Mouse (Mus musculus): ENCODE measurements around the gene Rassf2. TPM values are rescaled to one million over a fixed set of nuclear protein-coding genes. Genes with fewer than 3 reads are reported as not detected.

Gene Rassf2
- polyA plus RNA-seq, 1 experiment from 2014 or later = 15.2 TPM

GRCm38 (mm10) chr2:132020991-132021541 lies 9.0 kb downstream of the Rassf2 start:
- 36% methylated on average over 5 of the region's 5 CpGs for WGBS
- Histone ChIP-seq H3K27me3 (replicated peaks; ENCODE audit: insufficient read depth, low read length) (no peaks in the 10 kb centered on the region), H3K4me1 (ENCODE audit: insufficient read depth, low read depth, low read length) (peaks cover 10% of the 10 kb centered on the region; the same call in 1 of the 2 replicates), H3K4me2 (replicated peaks; ENCODE audit: low read depth, low read length) (peak overlapping the region; percentile 6; the same call in 1 of the 2 replicates), H3K9ac (replicated peaks; ENCODE audit: low read depth) (no peak overlapping the region), H3K4me3 (ENCODE audit: low read depth, low read length) (0 out of 2 replicates have a peak overlapping the region, but pooled peaks have one; percentile 6), H3K9me3 (ENCODE audit: low read length) (no peaks in the 10 kb centered on the region), H3K27ac (ENCODE audit: low read length) (peak overlapping the region; percentile 58), H3K36me3 (ENCODE audit: insufficient read depth, low read length) (no peaks in the 10 kb centered on the region)
- DNase-seq (ENCODE audit: low spot score) (peak; percentile 63), ATAC-seq (peak; percentile 73)
- TF ChIP-seq EP300 (IDR thresholded peaks at IDR 0.05) (0 out of 2 replicates have a peak, but pooled peaks have one; percentile 60), CTCF (IDR thresholded peaks at IDR 0.05) (no peak)

GRCm38 (mm10) chr2:132020420-132020819 lies 9.6 kb downstream of the Rassf2 start:
- Histone ChIP-seq H3K36me3 (ENCODE audit: insufficient read depth, low read length) (no peaks in the 10 kb centered on the region), H3K4me2 (replicated peaks; ENCODE audit: low read depth, low read length) (peak overlapping the region; percentile 6; the same call in 1 of the 2 replicates), H3K27ac (ENCODE audit: low read length) (peak overlapping the region; percentile 58), H3K9me3 (ENCODE audit: low read length) (no peaks in the 10 kb centered on the region), H3K4me1 (ENCODE audit: insufficient read depth, low read depth, low read length) (peaks cover 10% of the 10 kb centered on the region; the same call in 1 of the 2 replicates), H3K27me3 (replicated peaks; ENCODE audit: insufficient read depth, low read length) (no peaks in the 10 kb centered on the region), H3K9ac (replicated peaks; ENCODE audit: low read depth) (no peak overlapping the region), H3K4me3 (ENCODE audit: low read depth, low read length) (0 out of 2 replicates have a peak overlapping the region, but pooled peaks have one; percentile 6)
- peak; percentile 26; the same call in 1 of the 2 replicates for ATAC-seq
- TF ChIP-seq EP300 (IDR thresholded peaks at IDR 0.05) = no peak
- TF ChIP-seq CTCF (IDR thresholded peaks at IDR 0.05) = no peak
- 60% methylated on average over 7 of the region's 7 CpGs for WGBS
- DNase-seq (ENCODE audit: low spot score) = no peak

DNA sequence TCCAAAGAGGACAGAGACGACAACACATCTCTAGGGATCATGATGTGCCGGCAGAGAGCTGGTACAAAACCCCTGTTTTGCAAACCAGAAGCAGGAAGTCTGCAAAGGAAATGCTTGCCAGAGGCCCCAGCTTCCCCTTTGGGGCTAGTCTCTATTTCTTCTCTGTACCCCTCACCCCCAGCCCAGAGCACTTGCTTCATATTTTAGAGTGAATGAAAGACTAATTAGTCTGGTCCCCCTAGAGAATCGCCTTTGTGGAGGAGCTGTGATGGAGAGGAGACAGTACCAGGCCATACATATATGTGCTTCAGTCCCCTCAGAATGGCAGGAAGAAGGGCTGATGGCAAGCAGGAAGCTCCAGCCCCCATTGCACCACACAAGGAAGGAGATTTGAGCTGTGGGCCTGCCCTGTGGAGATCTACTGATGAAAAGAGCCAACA lies 10.7 kb downstream of the Rassf2 start:
- no peak overlapping the region for H3K4me2 ChIP-seq (replicated peaks; ENCODE audit: low read depth, low read length)
- TF ChIP-seq CTCF (IDR thresholded peaks at IDR 0.05) (no peak), EP300 (IDR thresholded peaks at IDR 0.05) (no peak)
- no peaks in the 10 kb centered on the region for H3K36me3 ChIP-seq (ENCODE audit: insufficient read depth, low read length)
- H3K4me3 ChIP-seq (ENCODE audit: low read depth, low read length) = no peak overlapping the region
- no peak overlapping the region for H3K27ac ChIP-seq (ENCODE audit: low read length)
- no peaks in the 10 kb centered on the region for H3K9me3 ChIP-seq (ENCODE audit: low read length)
- H3K4me1 ChIP-seq (ENCODE audit: insufficient read depth, low read depth, low read length) = peaks cover 10% of the 10 kb centered on the region; the same call in 1 of the 2 replicates
- 46% methylated on average over 3 of the region's 3 CpGs for WGBS
- H3K9ac ChIP-seq (replicated peaks; ENCODE audit: low read depth) = no peak overlapping the region
- DNase-seq (ENCODE audit: low spot score) = peak; percentile 49
- no peak; the same call in 1 of the 2 replicates for ATAC-seq
- no peaks in the 10 kb centered on the region for H3K27me3 ChIP-seq (replicated peaks; ENCODE audit: insufficient read depth, low read length)

- no peaks in the 10 kb centered on the region for H3K36me3 ChIP-seq (ENCODE audit: insufficient read depth, low read length)
- no peak overlapping the region for H3K9ac ChIP-seq (replicated peaks; ENCODE audit: low read depth)
- ATAC-seq = no peak
- H3K4me1 ChIP-seq (ENCODE audit: insufficient read depth, low read depth, low read length) = peaks cover 10% of the 10 kb centered on the region; the same call in 1 of the 2 replicates
- no peak for TF ChIP-seq CTCF (IDR thresholded peaks at IDR 0.05)
- TF ChIP-seq EP300 (IDR thresholded peaks at IDR 0.05) = no peak
- H3K27ac ChIP-seq (ENCODE audit: low read length) = no peak overlapping the region
- WGBS = 52% methylated on average over 4 of the region's 4 CpGs
- H3K9me3 ChIP-seq (ENCODE audit: low read length) = no peaks in the 10 kb centered on the region
- H3K27me3 ChIP-seq (replicated peaks; ENCODE audit: insufficient read depth, low read length) = no peaks in the 10 kb centered on the region
- no peak for DNase-seq (ENCODE audit: low spot score)
- no peak overlapping the region for H3K4me2 ChIP-seq (replicated peaks; ENCODE audit: low read depth, low read length)
- H3K4me3 ChIP-seq (ENCODE audit: low read depth, low read length) = no peak overlapping the region
Observed at GRCm38 (mm10) chr2:132018156-132018555, 11.9 kb downstream of the Rassf2 start.

DNA sequence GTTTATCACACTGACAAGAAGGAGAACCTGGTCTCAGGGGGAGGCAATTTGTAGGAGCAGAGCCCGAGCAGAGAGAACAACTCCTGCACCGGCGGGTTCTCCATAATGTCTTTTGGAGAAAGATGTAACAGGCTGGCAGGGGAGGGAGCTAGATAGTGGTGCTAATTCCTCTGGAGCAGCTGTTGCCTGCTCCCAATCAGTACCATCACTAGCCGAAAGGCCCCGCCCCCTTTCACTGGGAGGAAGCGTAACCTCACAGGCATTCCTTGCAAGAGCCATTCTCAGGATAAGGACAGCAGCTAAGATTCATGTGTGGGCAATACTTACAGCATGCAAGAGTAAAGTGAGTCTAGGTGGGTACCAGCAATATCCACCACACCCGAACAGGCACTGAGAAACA lies 12.4 kb downstream of the Rassf2 start:
- H3K4me2 ChIP-seq (replicated peaks; ENCODE audit: low read depth, low read length) = no peak overlapping the region
- WGBS = 35% methylated on average over 7 of the region's 7 CpGs
- no peak overlapping the region for H3K9ac ChIP-seq (replicated peaks; ENCODE audit: low read depth)
- no peaks in the 10 kb centered on the region for H3K36me3 ChIP-seq (ENCODE audit: insufficient read depth, low read length)
- no peaks in the 10 kb centered on the region for H3K27me3 ChIP-seq (replicated peaks; ENCODE audit: insufficient read depth, low read length)
- no peak overlapping the region for H3K27ac ChIP-seq (ENCODE audit: low read length)
- TF ChIP-seq EP300 (IDR thresholded peaks at IDR 0.05) = no peak
- TF ChIP-seq CTCF (IDR thresholded peaks at IDR 0.05) = no peak
- ATAC-seq = no peak
- H3K4me3 ChIP-seq (ENCODE audit: low read depth, low read length) = no peak overlapping the region
- peaks cover 10% of the 10 kb centered on the region; the same call in 1 of the 2 replicates for H3K4me1 ChIP-seq (ENCODE audit: insufficient read depth, low read depth, low read length)
- H3K9me3 ChIP-seq (ENCODE audit: low read length) = no peaks in the 10 kb centered on the region
- DNase-seq (ENCODE audit: low spot score) = no peak

GRCm38 (mm10) chr2:132016034-132016433 lies 14.0 kb downstream of the Rassf2 start:
- no peak overlapping the region for H3K4me2 ChIP-seq (replicated peaks; ENCODE audit: low read depth, low read length)
- no peaks in the 10 kb centered on the region for H3K4me1 ChIP-seq (ENCODE audit: insufficient read depth, low read depth, low read length)
- no peak overlapping the region for H3K4me3 ChIP-seq (ENCODE audit: low read depth, low read length)
- no peak overlapping the region for H3K27ac ChIP-seq (ENCODE audit: low read length)
- no peak for DNase-seq (ENCODE audit: low spot score)
- TF ChIP-seq CTCF (IDR thresholded peaks at IDR 0.05) (no peak), EP300 (IDR thresholded peaks at IDR 0.05) (no peak)
- no peaks in the 10 kb centered on the region for H3K9me3 ChIP-seq (ENCODE audit: low read length)
- WGBS = 88% methylated on average over 1 of the region's 1 CpGs
- no peak overlapping the region for H3K9ac ChIP-seq (replicated peaks; ENCODE audit: low read depth)
- no peaks in the 10 kb centered on the region for H3K36me3 ChIP-seq (ENCODE audit: insufficient read depth, low read length)
- no peak for ATAC-seq
- H3K27me3 ChIP-seq (replicated peaks; ENCODE audit: insufficient read depth, low read length) = no peaks in the 10 kb centered on the region
